Mouse (Mus musculus) lung, postnatal 0 days (tissue): ENCODE data around the gene Tnni1. TPM values are rescaled to one million over a fixed set of nuclear protein-coding genes. Genes with fewer than 3 reads are reported as not detected.

Experiments used
- ATAC-seq: fragments of 200-750 bp; cut with Nextera tagmentation; 2 replicates; pipeline ENCODE4 v1.8.0; 2017; ENCODE audit warnings: moderate library complexity
- DNase-seq: peaks from one replicate; pipeline ENCODE4 v3.0.0-alpha.2; 2016; ENCODE audit warnings: low spot score
- H3K27ac ChIP-seq: fragments of 300-500 bp; sonication (generic); 2 replicates; pipeline ENCODE4 v1.5.1; 2014; ENCODE audit warnings: antibody characterized with exemption, mild to moderate bottlenecking, low read length, mixed read lengths
- H3K27me3 ChIP-seq: fragments of 300-500 bp; sonication (generic); replicated peaks from 2 replicates; pipeline ENCODE4 v1.6.1; 2014; ENCODE audit warnings: low read length, mixed read lengths; ENCODE audit not compliant: insufficient read depth
- H3K36me3 ChIP-seq: fragments of 300-500 bp; sonication (generic); 2 replicates; pipeline ENCODE4 v1.6.1; 2014; ENCODE audit warnings: low read length, mixed read lengths; ENCODE audit not compliant: insufficient read depth
- H3K4me1 ChIP-seq: fragments of 300-500 bp; sonication (generic); 2 replicates; pipeline ENCODE4 v1.6.1; 2014; ENCODE audit warnings: antibody characterized with exemption, low read depth, low read length, mixed read lengths; ENCODE audit not compliant: insufficient read depth
- H3K4me2 ChIP-seq: fragments of 300-500 bp; sonication (generic); replicated peaks from 2 replicates; pipeline ENCODE4 v1.6.1; 2014; ENCODE audit warnings: low read depth, mild to moderate bottlenecking, low read length, moderate library complexity, mixed read lengths
- H3K4me3 ChIP-seq: fragments of 300-500 bp; sonication (generic); 2 replicates; pipeline ENCODE4 v1.5.1; 2014; ENCODE audit warnings: low read depth, low read length
- H3K9ac ChIP-seq: fragments of 300-500 bp; sonication (generic); replicated peaks from 2 replicates; pipeline ENCODE4 v1.6.1; 2014; ENCODE audit warnings: low read depth, mild to moderate bottlenecking
- H3K9me3 ChIP-seq: fragments of 300-500 bp; sonication (generic); 2 replicates; pipeline ENCODE4 v1.6.1; 2016; ENCODE audit warnings: low read length, mixed read lengths
- CTCF ChIP-seq: IDR thresholded peaks from 2 replicates; pipeline ENCODE4 v1.5.1; 2016; ENCODE audit warnings: antibody characterized with exemption, mild to moderate bottlenecking
- EP300 ChIP-seq: IDR thresholded peaks from 2 replicates; pipeline ENCODE4 v1.6.1; 2016; ENCODE audit warnings: antibody characterized with exemption, mild to moderate bottlenecking, control low read depth
- WGBS: fragments of 180-500 bp; shearing (Covaris S2); extraction: QIAGEN DNeasy Blood & Tissue Kit; methylation state at CpG from one replicate; pipeline ENCODE4 v1.1.7; 2014; 5-methylcytosine and 5-hydroxymethylcytosine counted together
- polyA plus RNA-seq: library from polyadenylated mRNA; unstranded; fragments of >200 nt; fragmentation: Nextera tagmentation; extraction: Ambion mirVana; gene quantifications from 2 replicates; pipeline ENCODE4 v1.2.1, GENCODE M21; 2015

The Tnni1 gene
- polyA plus RNA-seq, 1 experiment from 2014 or later, result 26.1 TPM

DNA sequence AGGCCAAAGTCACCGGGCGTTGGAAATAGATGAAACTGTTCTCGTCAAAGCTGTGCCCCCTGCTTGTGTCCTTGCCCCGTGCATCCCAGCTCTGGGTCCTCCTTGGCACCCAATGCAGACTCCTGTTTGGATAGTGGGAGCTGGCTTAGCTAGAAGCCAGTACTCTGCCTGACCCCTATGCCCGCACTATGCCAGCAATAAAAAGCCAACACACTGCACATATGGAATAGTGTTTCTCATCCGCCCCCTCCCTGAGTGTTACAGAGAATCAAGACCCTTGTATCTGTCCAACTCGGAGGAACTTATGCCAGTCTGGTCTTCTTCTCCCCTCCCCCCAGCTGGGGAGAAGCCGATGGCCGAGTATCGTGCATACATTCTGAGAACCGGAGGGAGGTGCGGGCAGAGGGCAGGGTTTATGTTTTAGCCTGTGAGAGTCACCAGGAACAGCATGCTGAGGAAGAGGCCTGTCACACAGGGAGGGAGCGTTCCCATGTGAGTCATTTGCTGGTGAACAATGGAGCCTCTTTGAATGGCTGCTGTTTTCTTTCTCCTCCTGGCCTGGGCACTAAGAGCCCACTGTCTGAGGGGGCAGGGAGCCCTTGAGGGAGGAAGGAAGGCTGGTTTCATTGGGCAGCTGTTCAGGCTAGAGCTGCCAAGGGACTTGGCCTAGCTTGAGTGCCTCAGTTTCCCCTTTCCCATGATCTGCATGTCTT, 73.0 kb downstream of the Tnni1 start:
- Histone ChIP-seq H3K27me3 (no peaks in the 10 kb centered on the region), H3K27ac (no peak overlapping the region), H3K4me1 (no peaks in the 10 kb centered on the region; the same call in 1 of the 2 replicates), H3K36me3 (no peaks in the 10 kb centered on the region), H3K9ac (no peak overlapping the region), H3K9me3 (no peaks in the 10 kb centered on the region), H3K4me2 (no peak overlapping the region), H3K4me3 (no peak overlapping the region)
- ATAC-seq (peak; percentile 63), DNase-seq (no peak)
- no peak for TF ChIP-seq EP300
- no peak for TF ChIP-seq CTCF
- 49% methylated on average over 13 of the region's 13 CpGs for WGBS

DNA sequence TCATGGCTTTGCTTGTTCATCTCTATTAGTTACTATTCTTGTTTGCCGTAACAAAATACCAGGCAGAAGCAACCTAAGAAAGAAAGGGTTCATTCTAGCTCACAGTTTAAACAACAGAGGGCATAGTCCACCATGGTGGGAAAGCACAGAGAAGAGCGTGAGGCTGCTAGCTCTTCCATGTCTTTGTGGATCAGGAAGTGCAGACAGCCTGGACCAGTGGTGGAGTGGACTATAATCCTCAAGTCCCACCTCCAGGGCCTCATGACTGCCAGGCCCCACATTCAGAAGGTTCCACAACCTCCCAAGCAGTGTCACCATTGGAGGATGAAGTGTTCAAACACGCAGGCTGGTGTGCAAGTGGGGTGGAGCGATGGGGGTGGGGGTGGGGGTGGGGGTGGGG, 74.0 kb downstream of the Tnni1 start:
- H3K36me3 ChIP-seq, result no peaks in the 10 kb centered on the region
- no peak overlapping the region for H3K4me3 ChIP-seq

DNA sequence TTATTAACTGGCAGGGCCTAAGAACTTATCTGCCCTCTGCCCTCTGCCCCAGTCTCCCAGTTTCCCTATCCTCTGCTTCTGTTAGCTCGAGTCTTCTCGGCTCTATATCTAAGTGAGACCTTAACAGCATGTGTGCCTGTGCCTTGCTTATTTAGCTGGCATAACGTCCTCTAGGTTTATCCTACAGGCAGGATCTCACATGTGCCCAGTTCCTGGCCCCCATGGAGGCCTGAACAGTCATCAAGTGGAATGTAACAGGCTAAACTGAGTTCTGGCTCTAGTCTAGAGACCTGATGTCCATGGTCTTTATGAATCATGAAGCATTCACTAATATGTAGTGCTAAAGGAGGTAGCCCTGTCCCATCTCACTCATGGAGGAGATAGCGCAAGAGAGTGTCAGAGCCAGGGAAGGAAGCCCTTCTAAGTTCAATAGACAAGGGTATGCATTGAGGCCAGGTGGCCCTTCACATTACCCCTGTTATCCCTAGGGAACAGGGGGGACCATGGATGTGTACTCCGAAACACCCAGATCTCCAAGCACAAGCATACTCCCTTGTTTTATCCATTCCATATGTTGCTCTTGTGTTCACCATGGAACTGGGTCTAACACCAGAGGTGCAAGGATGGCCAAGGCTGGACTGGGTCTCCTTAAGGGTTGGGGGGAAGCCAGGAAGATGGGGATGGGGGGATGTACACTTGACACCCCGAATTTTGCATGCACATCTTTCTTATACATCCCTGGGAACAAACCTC, 75.5 kb downstream of the Tnni1 start:
- no peak overlapping the region for H3K4me3 ChIP-seq
- no peak overlapping the region for H3K4me2 ChIP-seq
- no peak overlapping the region for H3K9ac ChIP-seq
- ATAC-seq (no peak), DNase-seq (no peak)
- WGBS, result 86% methylated on average over 6 of the region's 6 CpGs
- no peak overlapping the region for H3K27ac ChIP-seq
- H3K36me3 ChIP-seq, result no peaks in the 10 kb centered on the region
- H3K27me3 ChIP-seq, result no peaks in the 10 kb centered on the region
- TF ChIP-seq CTCF, result no peak
- TF ChIP-seq EP300, result no peak
- H3K4me1 ChIP-seq, result no peaks in the 10 kb centered on the region
- no peaks in the 10 kb centered on the region for H3K9me3 ChIP-seq

More for the DNA sequence above, 74.0 kb downstream of the Tnni1 start:
- Histone ChIP-seq H3K9ac (no peak overlapping the region), H3K27ac (no peak overlapping the region), H3K4me2 (no peak overlapping the region), H3K27me3 (no peaks in the 10 kb centered on the region), H3K9me3 (no peaks in the 10 kb centered on the region), H3K4me1 (no peaks in the 10 kb centered on the region; the same call in 1 of the 2 replicates)
- no peak for TF ChIP-seq CTCF
- no peak for TF ChIP-seq EP300
- no peak for DNase-seq
- WGBS, result 91% methylated on average over 4 of the region's 4 CpGs
- ATAC-seq, result no peak

DNA sequence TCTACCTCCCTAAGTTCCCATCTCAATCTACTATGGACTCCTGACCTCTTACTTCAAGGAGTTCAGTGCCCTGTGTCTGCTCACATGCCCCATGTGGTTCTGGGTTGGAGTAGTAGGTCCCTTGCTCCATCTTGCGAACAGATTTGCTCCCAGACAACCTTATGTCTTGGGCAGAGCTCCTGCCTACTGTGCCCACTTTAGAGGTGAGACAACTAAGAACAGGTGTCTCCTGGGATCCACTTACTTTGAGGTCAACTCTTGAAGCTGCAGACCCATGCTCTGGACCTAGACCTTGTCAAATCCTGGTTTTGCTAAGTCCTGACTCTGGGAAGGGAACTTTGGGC, 76.1 kb downstream of the Tnni1 start:
- Histone ChIP-seq H3K4me1 (no peaks in the 10 kb centered on the region), H3K36me3 (no peaks in the 10 kb centered on the region), H3K27me3 (no peaks in the 10 kb centered on the region), H3K4me3 (no peak overlapping the region), H3K4me2 (no peak overlapping the region), H3K9ac (no peak overlapping the region), H3K27ac (no peak overlapping the region), H3K9me3 (no peaks in the 10 kb centered on the region)
- WGBS, result 100% methylated on average over 1 of the region's 1 CpGs
- TF ChIP-seq EP300 (no peak), CTCF (no peak)
- ATAC-seq (no peak), DNase-seq (no peak)

DNA sequence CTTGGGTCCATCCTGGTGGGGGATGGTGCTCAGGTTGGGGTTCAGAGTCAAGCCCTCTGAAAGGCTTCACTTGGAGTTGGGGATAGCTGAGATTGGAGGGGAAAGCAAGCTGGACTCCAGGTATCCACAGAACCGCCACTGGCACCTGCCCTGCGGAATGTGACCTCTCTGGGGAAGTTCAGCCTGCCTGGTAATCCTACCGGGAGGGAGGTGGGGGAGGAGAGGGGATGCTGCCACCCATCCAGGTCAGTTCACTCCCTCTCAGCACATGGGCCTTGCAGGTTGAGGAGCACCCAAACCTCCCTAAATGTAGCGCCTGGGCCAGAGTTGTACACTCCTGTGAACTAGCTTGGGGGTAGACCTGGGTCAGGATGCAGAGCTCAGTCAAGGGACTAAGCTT, 76.8 kb downstream of the Tnni1 start:
- DNase-seq (no peak), ATAC-seq (no peak)
- Histone ChIP-seq H3K9me3 (no peaks in the 10 kb centered on the region), H3K4me3 (no peak overlapping the region), H3K4me2 (no peak overlapping the region), H3K4me1 (no peaks in the 10 kb centered on the region), H3K9ac (no peak overlapping the region), H3K27ac (no peak overlapping the region), H3K27me3 (no peaks in the 10 kb centered on the region), H3K36me3 (no peaks in the 10 kb centered on the region)
- TF ChIP-seq CTCF (no peak), EP300 (no peak)
- 62% methylated on average over 4 of the region's 4 CpGs for WGBS

DNA sequence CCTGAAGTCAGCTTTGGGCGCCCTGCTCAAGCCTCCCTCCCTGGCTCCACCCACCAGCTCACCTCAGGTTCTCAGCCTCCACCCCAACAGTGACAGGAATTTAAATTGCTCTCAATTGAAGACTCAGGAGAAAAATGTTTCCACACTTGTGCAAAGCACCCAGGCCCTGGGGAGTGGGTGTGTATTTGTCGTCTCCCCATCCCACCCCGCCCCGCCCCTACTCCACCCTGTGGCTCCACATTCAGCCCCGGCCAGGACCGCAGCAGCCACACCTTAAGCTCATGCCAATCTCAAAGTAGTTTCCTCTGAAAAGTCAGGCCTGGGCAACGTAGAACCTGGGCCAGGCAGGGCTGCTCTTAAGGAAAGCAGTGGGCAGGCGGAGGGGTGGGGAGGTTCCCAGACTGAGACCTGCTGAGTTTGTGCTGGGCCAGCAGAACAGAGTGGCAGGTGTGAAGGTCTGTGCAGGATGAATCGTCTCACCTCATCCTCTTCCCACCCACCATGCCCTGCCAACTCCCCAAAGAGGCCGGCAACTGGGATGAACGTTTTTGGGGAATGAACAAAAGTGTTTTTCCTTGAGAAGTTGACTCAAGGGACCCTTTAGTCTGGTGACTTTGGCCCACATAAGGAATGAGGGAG, 78.0 kb downstream of the Tnni1 start:
- Histone ChIP-seq H3K9me3 (no peaks in the 10 kb centered on the region), H3K9ac (no peak overlapping the region), H3K4me1 (no peaks in the 10 kb centered on the region), H3K4me2 (no peak overlapping the region), H3K36me3 (no peaks in the 10 kb centered on the region), H3K4me3 (no peak overlapping the region), H3K27me3 (no peaks in the 10 kb centered on the region), H3K27ac (no peak overlapping the region)
- ATAC-seq (peak; percentile 74), DNase-seq (peak; percentile 48)
- WGBS, result 45% methylated on average over 11 of the region's 11 CpGs
- no peak for TF ChIP-seq CTCF
- TF ChIP-seq EP300, result no peak
